Mouse (Mus musculus) forebrain, embryonic 14.5 days (tissue): ENCODE data around the gene Gm21985. TPM values are rescaled to one million over a fixed set of nuclear protein-coding genes. Genes with fewer than 3 reads are reported as not detected.

Experiments
- ATAC-seq: fragments of 200-750 bp; cut with Nextera tagmentation; 2 replicates; pipeline ENCODE4 v1.8.0; 2017; ENCODE audit warnings: mild to moderate bottlenecking, moderate library complexity
- DNase-seq: peaks from one replicate; pipeline ENCODE4 v3.0.0-alpha.2; 2015; ENCODE audit warnings: low spot score
- H3K27ac ChIP-seq: fragments of 300-500 bp; sonication (generic); 2 replicates; pipeline ENCODE4 v1.5.1; 2014; ENCODE audit warnings: low read depth, mild to moderate bottlenecking, control low read depth, low read length, moderate library complexity
- H3K27me3 ChIP-seq: fragments of 300-500 bp; sonication (generic); replicated peaks from 2 replicates; pipeline ENCODE4 v1.6.1; 2014; ENCODE audit warnings: low read length, control low read depth, mixed read lengths; ENCODE audit not compliant: control insufficient read depth, insufficient read depth
- H3K36me3 ChIP-seq: fragments of 300-500 bp; sonication (generic); 2 replicates; pipeline ENCODE4 v1.6.1; 2014; ENCODE audit warnings: low read length, control low read depth; ENCODE audit not compliant: control insufficient read depth, insufficient read depth
- H3K4me1 ChIP-seq: fragments of 300-500 bp; sonication (generic); 2 replicates; pipeline ENCODE4 v1.6.1; 2014; ENCODE audit warnings: antibody characterized with exemption, low read length, control low read depth; ENCODE audit not compliant: control insufficient read depth, insufficient read depth
- H3K4me2 ChIP-seq: fragments of 300-500 bp; sonication (generic); 2 replicates; pipeline ENCODE4 v1.6.1; 2014; ENCODE audit warnings: mild to moderate bottlenecking, control low read depth, low read length
- H3K4me3 ChIP-seq: fragments of 300-500 bp; sonication (generic); 2 replicates; pipeline ENCODE4 v1.5.1; 2014; ENCODE audit warnings: low read depth, low read length, control low read depth
- H3K9ac ChIP-seq: fragments of 300-500 bp; sonication (generic); 2 replicates; pipeline ENCODE4 v1.6.1; 2014; ENCODE audit warnings: mild to moderate bottlenecking, low read length, control low read depth, moderate library complexity
- H3K9me3 ChIP-seq: fragments of 300-500 bp; sonication (generic); replicated peaks from 2 replicates; pipeline ENCODE4 v1.6.1; 2016; ENCODE audit warnings: low read length, control low read depth, mixed read lengths; ENCODE audit not compliant: control insufficient read depth
- WGBS: fragments of 180-500 bp; shearing (Covaris S2); extraction: QIAGEN DNeasy Blood & Tissue Kit; methylation state at CpG from one replicate; pipeline ENCODE4 v1.1.7; 2014; 5-methylcytosine and 5-hydroxymethylcytosine counted together
- polyA plus RNA-seq: library from polyadenylated mRNA; unstranded; fragments of >200 nt; fragmentation: Nextera tagmentation; extraction: Ambion mirVana; gene quantifications from 2 replicates; pipeline ENCODE4 v1.2.1, GENCODE M21; 2014

Gene Gm21985
- polyA plus RNA-seq, 1 experiment from 2014 or later, result not detected

- Histone ChIP-seq H3K4me3 (no peak overlapping the region), H3K9ac (no peak overlapping the region), H3K4me1 (no peaks in the 10 kb centered on the region), H3K36me3 (no peaks in the 10 kb centered on the region), H3K27ac (no peak overlapping the region), H3K27me3 (no peaks in the 10 kb centered on the region), H3K9me3 (no peaks in the 10 kb centered on the region), H3K4me2 (no peak overlapping the region)
- WGBS, result 72% methylated on average over 3 of the region's 3 CpGs
- ATAC-seq, result no peak
- DNase-seq, result no peak
Observed at GRCm38 (mm10) chr2:112296211-112296610, 30.1 kb downstream of the Gm21985 start.

GRCm38 (mm10) chr2:112298221-112298620 lies 32.1 kb downstream of the Gm21985 start:
- Histone ChIP-seq H3K4me1 (no peaks in the 10 kb centered on the region), H3K27ac (no peak overlapping the region), H3K36me3 (no peaks in the 10 kb centered on the region), H3K9ac (no peak overlapping the region), H3K27me3 (no peaks in the 10 kb centered on the region), H3K4me3 (no peak overlapping the region), H3K9me3 (no peaks in the 10 kb centered on the region), H3K4me2 (no peak overlapping the region)
- ATAC-seq (no peak), DNase-seq (no peak)
- 98% methylated on average over 4 of the region's 4 CpGs for WGBS

- Histone ChIP-seq H3K9me3 (no peaks in the 10 kb centered on the region), H3K4me1 (no peaks in the 10 kb centered on the region), H3K27me3 (no peaks in the 10 kb centered on the region), H3K4me3 (no peak overlapping the region), H3K36me3 (no peaks in the 10 kb centered on the region), H3K9ac (no peak overlapping the region), H3K27ac (no peak overlapping the region), H3K4me2 (no peak overlapping the region)
- WGBS, result 93% methylated on average over 3 of the region's 3 CpGs
- DNase-seq (no peak), ATAC-seq (no peak)
Observed at GRCm38 (mm10) chr2:112308671-112309070, 42.6 kb downstream of the Gm21985 start.

- no peak overlapping the region for H3K4me2 ChIP-seq
- no peaks in the 10 kb centered on the region for H3K27me3 ChIP-seq
- peak; percentile 2 for DNase-seq
- no peak for ATAC-seq
- H3K4me1 ChIP-seq, result no peaks in the 10 kb centered on the region
- no peak overlapping the region for H3K27ac ChIP-seq
- no peak overlapping the region for H3K9ac ChIP-seq
- H3K36me3 ChIP-seq, result no peaks in the 10 kb centered on the region
- H3K4me3 ChIP-seq, result no peak overlapping the region
- H3K9me3 ChIP-seq, result no peaks in the 10 kb centered on the region
- 82% methylated on average over 10 of the region's 10 CpGs for WGBS
Observed at GRCm38 (mm10) chr2:112309161-112309600, 43.1 kb downstream of the Gm21985 start.

- H3K4me2 ChIP-seq, result no peak overlapping the region
- no peak for DNase-seq
- 92% methylated on average over 7 of the region's 7 CpGs for WGBS
- H3K4me1 ChIP-seq, result no peaks in the 10 kb centered on the region
- no peak for ATAC-seq
- no peak overlapping the region for H3K27ac ChIP-seq
- no peaks in the 10 kb centered on the region for H3K27me3 ChIP-seq
- H3K36me3 ChIP-seq, result no peaks in the 10 kb centered on the region
- H3K4me3 ChIP-seq, result no peak overlapping the region
- H3K9ac ChIP-seq, result no peak overlapping the region
- H3K9me3 ChIP-seq, result no peaks in the 10 kb centered on the region
Observed at GRCm38 (mm10) chr2:112315638-112316037, 49.5 kb downstream of the Gm21985 start.

GRCm38 (mm10) chr2:112318227-112318626 lies 52.1 kb downstream of the Gm21985 start:
- no peak overlapping the region for H3K4me2 ChIP-seq
- ATAC-seq (no peak), DNase-seq (no peak)
- no peaks in the 10 kb centered on the region for H3K9me3 ChIP-seq
- H3K27me3 ChIP-seq, result no peaks in the 10 kb centered on the region
- WGBS, result 89% methylated on average over 2 of the region's 2 CpGs
- H3K4me3 ChIP-seq, result no peak overlapping the region
- no peak overlapping the region for H3K27ac ChIP-seq
- no peaks in the 10 kb centered on the region for H3K36me3 ChIP-seq
- H3K9ac ChIP-seq, result no peak overlapping the region
- no peaks in the 10 kb centered on the region for H3K4me1 ChIP-seq

GRCm38 (mm10) chr2:112318905-112319304 lies 52.8 kb downstream of the Gm21985 start:
- WGBS, result 83% methylated on average over 7 of the region's 7 CpGs
- ATAC-seq, result no peak

GRCm38 (mm10) chr2:112328069-112328777 lies 62.1 kb downstream of the Gm21985 start:
- ATAC-seq (no peak), DNase-seq (no peak)
- no peak overlapping the region for H3K27ac ChIP-seq
- no peaks in the 10 kb centered on the region for H3K27me3 ChIP-seq
- H3K4me1 ChIP-seq, result no peaks in the 10 kb centered on the region
- no peak overlapping the region for H3K4me3 ChIP-seq
- 82% methylated on average over 11 of the region's 11 CpGs for whole genome bisulfite sequencing
- H3K4me2 ChIP-seq, result no peak overlapping the region
- H3K36me3 ChIP-seq, result no peaks in the 10 kb centered on the region
- no peak overlapping the region for H3K9ac ChIP-seq
- no peaks in the 10 kb centered on the region for H3K9me3 ChIP-seq

More at GRCm38 (mm10) chr2:112318905-112319304, 52.8 kb downstream of the Gm21985 start:
- Histone ChIP-seq H3K36me3 (no peaks in the 10 kb centered on the region), H3K4me1 (no peaks in the 10 kb centered on the region), H3K9ac (no peak overlapping the region), H3K4me3 (no peak overlapping the region), H3K9me3 (no peaks in the 10 kb centered on the region), H3K27me3 (no peaks in the 10 kb centered on the region), H3K27ac (no peak overlapping the region), H3K4me2 (no peak overlapping the region)
- DNase-seq, result no peak

GRCm38 (mm10) chr2:112332051-112332898 lies 66.2 kb downstream of the Gm21985 start:
- H3K27me3 ChIP-seq, result no peaks in the 10 kb centered on the region
- H3K27ac ChIP-seq, result no peak overlapping the region
- no peak overlapping the region for H3K4me2 ChIP-seq
- no peak overlapping the region for H3K4me3 ChIP-seq
- ATAC-seq (no peak), DNase-seq (no peak)
- no peaks in the 10 kb centered on the region for H3K4me1 ChIP-seq
- 75% methylated on average over 4 of the region's 4 CpGs for WGBS
- H3K9me3 ChIP-seq, result no peaks in the 10 kb centered on the region
- peaks cover 15% of the 10 kb centered on the region for H3K36me3 ChIP-seq
- no peak overlapping the region for H3K9ac ChIP-seq
